Mouse (Mus musculus) heart, adult 2 months (tissue): ENCODE measurements around the gene Ell. TPM values are rescaled to one million over a fixed set of nuclear protein-coding genes. Genes with fewer than 3 reads are reported as not detected.

Experiments used
- DNase-seq, 2 experiments: peaks; one replicate each; pipeline ENCODE4 v3.0.0; 2021
- H3K27ac ChIP-seq: fragments of 200-600 bp; 2 replicates; pipeline ENCODE4 v1.8.1; 2022
- H3K27me3 ChIP-seq: fragments of 200-500 bp; 2 replicates; pipeline ENCODE4 v1.6.1; 2012; ENCODE audit warnings: mild to moderate bottlenecking, low read length, inconsistent platforms, mixed read lengths; ENCODE audit not compliant: control insufficient read depth, insufficient read depth
- H3K36me3 ChIP-seq: fragments of 200-500 bp; 2 replicates; pipeline ENCODE4 v1.6.1; 2012; ENCODE audit warnings: low read length, inconsistent platforms; ENCODE audit not compliant: control insufficient read depth, insufficient read depth
- H3K4me1 ChIP-seq: fragments of 200-500 bp; 2 replicates; pipeline ENCODE4 v1.6.1; 2011; ENCODE audit warnings: low read length; ENCODE audit not compliant: control insufficient read depth, insufficient read depth
- H3K4me3 ChIP-seq: fragments of 200-600 bp; 2 replicates; pipeline ENCODE4 v1.8.1; 2022
- H3K79me2 ChIP-seq: fragments of 200-500 bp; replicated peaks from 2 replicates; pipeline ENCODE4 v1.6.1; 2012; ENCODE audit warnings: mild to moderate bottlenecking, inconsistent platforms, low read length, moderate library complexity, mixed read lengths; ENCODE audit not compliant: control insufficient read depth, insufficient read depth
- H3K9ac ChIP-seq: fragments of 200-500 bp; 2 replicates; pipeline ENCODE4 v1.6.1; 2012; ENCODE audit warnings: low read depth, mild to moderate bottlenecking, control low read depth, inconsistent platforms, low read length, mixed read lengths
- CTCF ChIP-seq: fragments of 200-600 bp; IDR thresholded peaks from 2 replicates; pipeline ENCODE4 v1.8.1; 2022; ENCODE audit warnings: antibody characterized with exemption, mild to moderate bottlenecking, moderate library complexity
- EP300 ChIP-seq: fragments of 200-500 bp; IDR thresholded peaks from 2 replicates; pipeline ENCODE4 v1.6.1; 2011; ENCODE audit warnings: low read depth, low read length, control low read depth; ENCODE audit not compliant: insufficient read depth
- POLR2A ChIP-seq: fragments of 200-500 bp; IDR thresholded peaks from 2 replicates; pipeline ENCODE4 v1.6.1; 2011; ENCODE audit warnings: mild to moderate bottlenecking, low read depth, low read length, control low read depth; ENCODE audit not compliant: insufficient read depth
- WGBS: fragments of 180-500 bp; shearing (Covaris S2); methylation state at CpG from one replicate; pipeline ENCODE4 v1.1.7; 2018; 5-methylcytosine and 5-hydroxymethylcytosine counted together
- intact Hi-C: fragments of 180-260 bp; cut with DNase I; formaldehyde crosslinking; loops from one replicate; pipeline ENCODE4 v1.15.1; 2025
- polyA plus RNA-seq: library from polyadenylated mRNA; depleted of rRNA; stranded (reverse); fragments of >200 nt; gene quantifications from 2 replicates; pipeline ENCODE4 v1.2.3, GENCODE M21; 2012
- total RNA-seq, 2 experiments: library from RNA; stranded (reverse); gene quantifications; 2 replicates each; pipeline ENCODE4 v1.2.3; 2021

Ell gene
- total and polyA plus RNA-seq, 3 experiments, result 9.6 to 12.7 (median 12.0) TPM

DNA sequence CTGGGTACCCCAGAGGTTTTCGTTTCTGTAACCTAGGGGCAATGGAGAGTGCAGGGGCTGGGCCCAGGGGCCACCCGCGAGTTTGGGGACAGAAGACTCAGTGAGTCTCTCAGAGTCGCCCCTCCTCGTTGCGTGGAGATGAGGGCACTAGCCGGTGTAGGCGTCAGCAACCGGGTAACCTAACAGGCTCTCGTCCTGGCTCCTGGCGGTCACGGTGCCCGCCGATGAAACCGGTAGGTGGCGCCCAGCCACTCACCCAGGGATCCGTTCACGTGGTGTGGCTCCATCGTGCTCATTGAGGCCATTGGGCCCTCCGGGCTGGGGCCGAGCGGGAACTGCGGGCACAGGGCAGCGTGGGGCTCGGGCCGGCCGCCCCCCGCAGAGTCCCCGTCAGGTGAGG, 59.0 kb downstream of the Ell start:
- TF ChIP-seq CTCF, result peak; percentile 79
- no peak for TF ChIP-seq POLR2A
- TF ChIP-seq EP300, result no peak
- Histone ChIP-seq H3K9ac (peak overlapping the region; percentile 18), H3K27me3 (no peaks in the 10 kb centered on the region), H3K79me2 (no peaks in the 10 kb centered on the region), H3K27ac (peak overlapping the region; percentile 12; the same call in 1 of the 2 replicates), H3K36me3 (no peaks in the 10 kb centered on the region), H3K4me3 (peak overlapping the region; percentile 43), H3K4me1 (peaks cover 4% of the 10 kb centered on the region)
- 50% methylated on average over 29 of the region's 29 CpGs for WGBS
- intact Hi-C loops, result loop anchor here (10.0 kb wide), 1 partner anchor 53 kb away; no protein-coding TSS in a partner anchor
- peak; percentile 76 to 80 for DNase-seq

DNA sequence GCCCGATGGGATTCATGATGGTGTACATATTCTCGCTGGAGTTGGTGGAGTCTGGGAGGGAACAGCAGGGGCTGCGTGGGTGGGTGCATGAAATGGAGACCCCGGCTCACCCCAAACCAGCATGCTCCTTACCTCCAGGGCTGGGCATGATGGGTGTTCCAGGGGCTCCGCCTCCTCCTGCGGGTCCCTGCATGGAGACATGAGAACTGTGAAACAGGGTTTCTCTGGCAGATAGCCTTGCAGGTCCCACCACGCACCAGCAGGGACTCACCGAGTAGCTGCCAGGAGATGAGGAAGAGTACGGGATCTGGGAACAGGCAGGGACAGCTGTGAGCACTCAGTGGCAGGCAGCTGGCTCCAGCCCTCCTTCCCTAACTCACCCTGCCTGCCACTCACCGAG, 59.5 kb downstream of the Ell start:
- Histone ChIP-seq H3K27me3 (no peaks in the 10 kb centered on the region), H3K9ac (no peak overlapping the region), H3K4me1 (peaks cover 4% of the 10 kb centered on the region), H3K4me3 (no peak overlapping the region), H3K79me2 (no peaks in the 10 kb centered on the region), H3K36me3 (no peaks in the 10 kb centered on the region), H3K27ac (no peak overlapping the region)
- no peak for TF ChIP-seq CTCF
- no peak for TF ChIP-seq EP300
- TF ChIP-seq POLR2A, result no peak
- 61% methylated on average over 10 of the region's 10 CpGs for WGBS
- intact Hi-C loops, result loop anchor here (10.0 kb wide), 1 partner anchor 54 kb away; no protein-coding TSS in a partner anchor
- DNase-seq, result no peak

GRCm38 (mm10) chr8:70599507-70600290, 60.4 kb downstream of the Ell start:
- DNase-seq, result peak in 1 of 2 experiments; percentile 22
- intact Hi-C loops, result loop anchor here (10.0 kb wide), 1 partner anchor 55 kb away; no protein-coding TSS in a partner anchor
- H3K79me2 ChIP-seq, result no peaks in the 10 kb centered on the region
- 86% methylated on average over 12 of the region's 12 CpGs for WGBS
- no peaks in the 10 kb centered on the region for H3K27me3 ChIP-seq
- H3K9ac ChIP-seq, result no peak overlapping the region
- no peak overlapping the region for H3K4me3 ChIP-seq
- H3K36me3 ChIP-seq, result no peaks in the 10 kb centered on the region
- peaks cover 4% of the 10 kb centered on the region for H3K4me1 ChIP-seq
- no peak for TF ChIP-seq CTCF
- no peak for TF ChIP-seq POLR2A
- no peak for TF ChIP-seq EP300
- no peak overlapping the region for H3K27ac ChIP-seq

GRCm38 (mm10) chr8:70600473-70601270, 61.4 kb downstream of the Ell start:
- no peak overlapping the region for H3K4me3 ChIP-seq
- 35% methylated on average over 10 of the region's 10 CpGs for WGBS
- no peak for TF ChIP-seq CTCF
- TF ChIP-seq EP300, result no peak
- no peak for TF ChIP-seq POLR2A
- intact Hi-C loops, result no loop called here
- DNase-seq, result peak; percentile 52 to 57
- H3K27me3 ChIP-seq, result no peaks in the 10 kb centered on the region
- H3K36me3 ChIP-seq, result no peaks in the 10 kb centered on the region
- no peak overlapping the region for H3K9ac ChIP-seq
- H3K4me1 ChIP-seq, result peaks cover 4% of the 10 kb centered on the region
- H3K79me2 ChIP-seq, result no peaks in the 10 kb centered on the region
- H3K27ac ChIP-seq, result peak overlapping the region; percentile 62

- 8% methylated on average over 26 of the region's 26 CpGs for WGBS
- Histone ChIP-seq H3K9ac (no peak overlapping the region), H3K36me3 (no peaks in the 10 kb centered on the region), H3K27ac (no peak overlapping the region), H3K27me3 (no peaks in the 10 kb centered on the region), H3K79me2 (no peaks in the 10 kb centered on the region), H3K4me3 (no peak overlapping the region), H3K4me1 (peaks cover 4% of the 10 kb centered on the region)
- TF ChIP-seq CTCF (no peak), EP300 (no peak), POLR2A (no peak)
- intact Hi-C loops, result no loop called here
- DNase-seq, result peak; percentile 71 to 82
Measured at GRCm38 (mm10) chr8:70601271-70601649, 62.0 kb downstream of the Ell start.
